Mouse (Mus musculus): Measurements from ENCODE around the gene Hyal1.
A peak's percentile ranks its signal among the peaks of the same experiment; 100 is the strongest.

Hyal1 gene

DNA sequence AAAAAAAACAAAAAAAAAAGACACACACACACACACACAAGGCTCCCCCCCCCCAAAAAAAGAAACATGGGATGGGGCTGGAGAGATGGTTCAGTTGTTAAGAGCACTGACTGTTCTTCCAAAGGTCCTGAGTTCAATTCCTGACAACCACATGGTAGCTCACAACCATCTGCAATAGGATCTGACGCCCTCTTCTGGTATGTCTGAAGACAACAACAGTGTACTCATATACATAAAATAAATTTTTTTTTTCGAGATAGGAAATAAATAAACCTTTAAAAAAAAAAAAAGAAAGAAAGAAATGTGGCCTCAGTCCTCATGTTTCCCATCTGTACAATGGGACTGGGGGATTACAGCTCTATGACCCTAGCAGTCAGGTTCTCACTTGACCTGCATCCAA lies 40.7 kb downstream of the Hyal1 start:
- DNase-seq (ENCODE audit: low spot score in 2 of 2): no peak

DNA sequence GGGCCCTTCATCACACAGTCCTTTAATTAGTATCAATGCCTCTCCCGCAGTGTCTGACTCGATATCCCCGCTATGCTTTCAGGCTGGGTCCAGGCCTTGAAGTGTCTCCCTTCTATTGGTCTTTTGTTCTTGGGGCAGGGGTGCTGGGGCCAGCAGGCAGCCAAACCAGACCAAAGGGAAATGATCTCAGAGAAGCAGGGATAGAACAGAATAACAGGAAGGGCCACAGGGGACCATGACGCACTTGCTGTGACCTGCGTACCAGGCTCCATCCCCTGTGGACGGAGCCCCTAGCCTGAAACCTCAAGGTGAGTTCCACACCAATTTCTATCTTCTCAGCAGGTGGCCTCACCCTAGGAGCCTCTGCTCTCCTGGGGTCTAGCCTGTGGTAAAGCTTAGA lies 41.4 kb downstream of the Hyal1 start:
- no peak for DNase-seq (ENCODE audit: low spot score in 2 of 2)

DNA sequence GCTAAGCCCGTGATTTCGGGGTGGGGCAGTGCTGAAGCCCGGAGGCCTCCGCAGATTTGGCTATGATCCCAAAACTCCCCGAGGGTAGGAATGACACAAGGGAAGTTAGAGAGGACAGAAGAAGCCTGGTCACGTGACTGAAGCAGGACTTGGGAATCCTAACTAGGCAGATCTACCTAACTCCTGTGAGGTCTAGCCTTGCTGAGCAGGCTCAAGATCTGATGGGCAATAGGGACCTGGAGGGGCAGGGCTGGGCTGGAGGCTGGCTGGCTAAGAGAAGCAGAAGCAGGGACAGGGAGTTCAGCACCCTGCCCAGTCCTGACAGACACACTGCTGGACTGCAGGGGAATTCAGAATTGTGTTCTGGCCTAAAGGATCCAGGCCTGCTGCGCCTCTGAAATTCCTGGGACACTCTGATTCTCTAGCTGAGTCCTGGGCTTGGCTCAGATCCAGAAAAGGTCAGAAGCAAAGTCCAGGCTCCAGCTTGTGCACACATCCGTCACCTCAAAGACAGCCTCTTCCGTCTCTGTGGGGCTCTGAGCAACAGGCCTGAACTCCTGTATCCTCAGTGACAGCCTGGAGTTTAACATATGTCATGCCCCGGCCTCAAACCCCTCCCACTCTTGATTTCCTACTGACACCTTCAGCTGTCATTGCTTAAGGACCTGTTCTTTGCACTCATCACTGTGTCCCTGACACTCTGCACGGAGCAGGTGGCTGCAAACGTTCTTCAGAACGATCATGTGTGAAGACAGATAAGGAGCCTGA lies 42.2 kb downstream of the Hyal1 start:
- no peak for DNase-seq (ENCODE audit: low spot score in 2 of 2)

DNA sequence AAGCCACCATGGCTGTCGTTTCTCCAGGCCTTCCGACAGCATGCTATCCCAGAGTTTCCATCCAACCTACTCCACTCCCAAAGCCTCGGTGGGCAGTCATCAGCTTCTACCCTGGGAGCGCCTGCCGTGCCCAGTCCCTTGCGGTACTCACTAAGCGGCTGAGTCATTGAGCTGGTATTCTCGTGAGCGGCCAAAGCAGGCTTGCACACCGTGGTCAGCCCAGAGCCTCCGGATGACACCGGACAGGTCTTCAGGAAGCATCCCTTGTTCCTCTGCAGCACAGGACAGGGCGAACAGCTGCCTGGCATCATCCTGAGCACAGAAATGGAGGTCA lies 42.8 kb downstream of the Hyal1 start:
- no peak for DNase-seq (ENCODE audit: low spot score in 2 of 2)

DNA sequence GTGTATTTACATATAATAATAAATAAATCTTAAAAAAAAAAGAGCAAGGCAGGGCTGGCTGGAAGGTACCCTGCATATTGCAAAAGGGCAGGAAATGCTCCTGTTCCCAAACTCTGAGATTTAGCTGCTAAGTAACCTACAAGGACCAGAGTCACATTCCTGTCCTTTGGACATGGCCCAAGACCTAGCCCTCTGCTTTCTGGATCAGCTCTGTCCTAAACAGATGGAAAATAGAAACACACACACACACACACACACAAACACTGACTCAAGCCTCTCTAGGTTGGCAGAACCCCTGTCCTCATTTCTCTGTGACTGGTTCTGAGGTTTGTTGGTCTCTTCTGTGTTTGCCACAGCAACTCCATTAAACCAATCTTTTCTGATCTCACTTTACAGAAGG lies 44.2 kb downstream of the Hyal1 start:
- no peak for DNase-seq (ENCODE audit: low spot score in 2 of 2)

DNA sequence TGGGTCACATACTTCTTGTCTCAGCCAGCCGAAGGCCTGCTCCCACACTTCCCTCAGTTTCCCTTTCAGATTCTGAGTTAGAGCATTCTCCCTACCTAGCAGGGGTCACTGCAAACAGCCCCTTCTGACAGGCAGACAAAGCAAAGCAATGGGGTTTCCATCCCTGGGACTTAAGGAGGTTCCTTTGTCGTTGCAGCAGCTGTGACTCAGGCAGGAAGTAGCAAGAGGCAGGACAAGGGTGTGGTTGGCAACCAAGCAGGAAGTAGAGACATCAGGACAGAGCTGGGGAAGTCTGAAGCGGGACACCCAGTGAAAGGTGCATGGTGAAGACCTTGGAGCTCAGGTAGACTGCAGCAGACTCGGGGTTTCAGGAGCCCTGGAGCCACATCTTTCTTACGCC lies 47.8 kb downstream of the Hyal1 start:
- DNase-seq (ENCODE audit: low spot score in 2 of 2): peak; percentile 51 to 52

DNA sequence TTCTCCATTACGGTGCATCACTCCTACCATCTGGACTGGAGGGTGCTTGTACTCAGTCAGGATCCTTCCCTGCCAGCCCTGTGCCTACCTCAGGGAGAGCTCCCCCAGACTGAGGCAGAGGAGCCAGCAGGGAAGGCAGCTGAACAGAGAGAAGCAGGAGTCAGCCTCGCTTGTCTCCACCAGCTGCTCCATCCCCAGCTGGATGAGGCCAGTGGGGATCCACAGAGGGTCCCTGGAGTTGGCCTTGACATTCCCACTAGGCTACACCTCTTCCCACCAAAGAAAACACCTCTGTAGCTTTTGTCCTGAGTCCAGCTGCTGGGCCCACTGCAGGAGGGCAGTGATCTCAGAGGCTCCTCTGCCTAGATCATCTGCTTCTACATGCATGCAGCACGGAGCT lies 48.2 kb downstream of the Hyal1 start:
- no peak for DNase-seq (ENCODE audit: low spot score in 2 of 2)

DNA sequence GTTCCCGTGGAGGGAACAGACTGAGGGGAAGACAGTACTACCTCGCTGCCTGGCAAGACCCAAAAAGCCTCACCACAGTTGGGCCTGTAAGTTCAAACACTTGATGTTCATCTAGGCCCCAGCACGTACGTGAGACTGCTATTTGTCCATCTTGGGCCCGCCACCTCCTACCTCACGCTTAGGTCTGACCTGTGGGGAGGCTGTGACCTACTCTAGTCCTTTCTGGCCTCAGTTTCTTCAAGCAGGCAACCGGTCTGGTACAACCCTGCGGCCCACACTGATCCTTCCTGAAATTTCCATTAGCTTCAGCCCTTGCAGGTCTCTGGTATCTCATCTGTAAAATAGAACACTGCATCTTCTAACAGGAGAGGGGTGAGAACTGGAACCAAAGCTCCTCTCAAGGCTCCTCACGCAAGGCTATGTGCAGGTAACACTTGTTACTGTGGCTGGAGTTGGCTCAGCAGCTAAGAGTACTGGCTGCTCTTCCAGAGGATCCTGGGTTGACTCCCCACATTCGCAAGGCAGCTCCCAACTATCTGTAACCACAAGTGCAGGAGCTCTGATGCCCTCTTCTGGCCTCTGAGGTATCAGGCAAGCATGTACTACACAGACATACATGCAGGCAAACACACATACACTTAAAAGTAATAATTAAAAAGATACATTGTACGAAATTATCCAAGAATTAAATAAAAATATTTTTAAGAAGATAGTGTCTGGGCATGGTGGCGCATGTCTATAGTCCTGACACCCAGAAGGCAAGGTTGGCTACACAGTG lies 48.8 kb downstream of the Hyal1 start:
- no peak for DNase-seq (ENCODE audit: low spot score in 2 of 2)

DNA sequence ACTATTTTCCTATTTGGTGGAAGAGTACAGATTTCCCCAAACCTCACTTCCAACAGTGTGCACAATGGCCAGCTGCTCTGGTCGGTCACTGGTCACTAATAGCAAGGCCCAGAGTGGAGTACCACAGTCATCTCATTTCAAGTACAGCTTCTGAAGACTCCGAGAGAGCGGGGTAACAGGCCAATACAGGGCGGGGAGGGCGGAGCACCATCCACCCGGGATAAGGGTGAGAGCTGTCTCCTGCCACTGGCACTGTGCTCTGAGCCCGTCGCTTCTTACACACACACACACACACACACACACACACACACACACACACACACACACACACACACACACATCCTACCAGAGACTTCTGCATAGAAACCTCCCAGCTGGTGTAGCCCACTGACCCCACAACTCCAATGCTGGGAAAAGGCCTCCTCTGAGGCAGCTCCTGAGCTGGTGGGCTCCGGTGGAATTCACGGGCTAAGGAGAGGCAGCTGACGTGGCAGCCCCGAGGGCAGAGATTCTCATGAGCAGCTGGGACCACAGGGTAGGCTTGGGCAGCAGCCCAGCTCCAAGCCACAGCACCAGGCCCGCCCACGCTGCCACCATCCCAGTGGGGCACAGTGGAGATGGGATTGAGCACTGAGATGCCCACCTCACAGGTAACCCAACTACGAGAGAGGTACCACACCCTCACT lies 49.6 kb downstream of the Hyal1 start:
- no peak for DNase-seq (ENCODE audit: low spot score in 2 of 2)

DNA sequence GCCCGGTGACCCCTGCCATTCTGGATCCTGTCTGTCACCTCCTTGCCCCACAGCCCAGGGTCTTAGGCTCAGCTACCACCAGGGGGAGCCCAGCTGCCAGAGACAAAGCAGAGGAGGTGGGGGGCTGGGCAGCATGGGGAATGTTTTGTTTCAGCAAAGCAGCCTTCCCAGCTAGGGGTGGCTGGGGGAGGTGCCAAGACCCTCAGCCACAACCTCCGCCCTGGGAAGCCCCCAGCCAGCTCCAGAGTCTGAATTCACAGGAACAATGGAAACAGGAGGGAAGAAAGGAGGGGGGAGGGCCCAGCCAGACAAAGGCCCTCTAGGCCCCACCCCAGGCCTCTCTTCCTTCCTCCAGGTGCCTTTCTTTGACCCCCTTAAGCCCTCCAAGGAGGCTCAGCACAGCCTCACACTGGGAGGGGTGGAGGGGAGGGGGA lies 50.1 kb downstream of the Hyal1 start:
- DNase-seq (ENCODE audit: low spot score in 2 of 2): peak; percentile 76 to 86

DNA sequence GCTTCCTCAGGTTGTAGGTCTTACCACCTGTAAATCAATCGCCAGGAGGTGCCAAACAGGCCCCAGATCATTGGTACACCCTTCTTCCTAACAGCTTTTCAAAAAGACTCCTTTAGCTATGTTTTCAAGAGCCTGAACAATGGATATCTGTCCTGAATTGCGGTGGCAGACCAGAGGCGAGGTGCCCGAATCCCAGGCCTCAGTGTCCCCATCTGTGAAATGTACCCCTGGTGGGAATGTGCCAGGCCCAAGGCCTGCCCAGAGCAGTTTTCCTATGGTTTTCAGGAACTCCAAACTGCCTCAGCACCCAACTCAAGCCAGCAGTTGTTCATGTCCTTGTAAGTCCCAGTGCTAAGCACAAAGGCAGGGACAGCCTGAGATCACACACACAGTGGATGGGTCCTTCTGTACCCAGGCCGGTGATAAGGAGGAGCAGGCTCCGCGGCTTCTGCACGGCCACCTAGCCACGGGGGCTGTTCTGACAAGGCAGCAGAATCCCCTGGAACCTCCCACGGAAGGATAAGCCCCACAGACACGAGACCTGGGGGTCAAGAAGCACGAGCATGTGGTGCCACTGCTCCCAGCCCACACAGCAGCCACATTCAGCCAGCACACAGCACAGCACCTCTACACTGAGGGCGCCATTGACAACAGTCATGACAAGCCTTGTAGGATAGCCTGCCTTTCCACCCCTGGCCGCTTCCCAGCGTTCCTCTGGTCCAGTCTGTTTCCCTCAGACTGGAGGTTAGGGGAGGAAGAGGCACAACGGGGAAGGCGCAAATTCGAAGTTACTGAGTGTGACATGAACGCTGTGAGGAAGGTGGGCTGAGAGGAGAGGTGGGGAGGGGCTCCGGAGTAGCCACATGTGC lies 50.9 kb downstream of the Hyal1 start:
- DNase-seq (ENCODE audit: low spot score in 2 of 2): no peak

DNA sequence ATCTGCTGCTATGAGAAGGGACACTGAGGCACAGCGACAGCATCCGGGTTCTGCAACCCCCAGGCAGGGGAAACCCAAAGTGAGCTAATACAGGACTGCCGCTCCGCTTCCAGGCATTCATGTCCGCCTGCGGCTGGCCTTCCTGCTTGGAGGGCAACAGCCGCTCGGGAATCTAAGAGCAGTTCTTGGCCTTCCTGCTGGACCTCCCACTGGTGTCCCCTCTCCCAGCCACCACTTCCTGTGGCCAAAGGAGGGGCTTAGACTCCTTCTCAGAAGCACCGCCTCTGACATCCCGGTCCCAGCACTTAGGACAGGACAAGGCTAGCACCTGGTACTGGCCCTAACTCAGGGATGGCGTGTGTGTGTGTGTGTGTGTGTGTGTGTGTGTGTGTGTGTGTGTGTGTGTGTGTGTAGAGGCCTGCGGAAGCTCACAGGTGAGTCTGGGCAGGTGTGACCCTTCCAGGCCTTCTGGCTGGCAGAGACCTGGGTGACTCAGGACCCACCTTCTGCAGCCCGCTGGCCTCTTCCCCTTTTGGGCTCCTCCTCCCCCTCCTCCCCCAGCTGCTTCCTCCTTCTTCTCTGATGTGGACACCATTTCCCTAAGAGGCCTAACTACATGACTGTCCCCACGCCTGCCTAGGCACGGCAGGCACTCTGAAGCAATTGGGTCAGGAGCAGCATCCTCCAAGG lies 52.1 kb downstream of the Hyal1 start:
- DNase-seq (ENCODE audit: low spot score in 2 of 2): peak in 1 of 2 experiments; percentile 76

DNA sequence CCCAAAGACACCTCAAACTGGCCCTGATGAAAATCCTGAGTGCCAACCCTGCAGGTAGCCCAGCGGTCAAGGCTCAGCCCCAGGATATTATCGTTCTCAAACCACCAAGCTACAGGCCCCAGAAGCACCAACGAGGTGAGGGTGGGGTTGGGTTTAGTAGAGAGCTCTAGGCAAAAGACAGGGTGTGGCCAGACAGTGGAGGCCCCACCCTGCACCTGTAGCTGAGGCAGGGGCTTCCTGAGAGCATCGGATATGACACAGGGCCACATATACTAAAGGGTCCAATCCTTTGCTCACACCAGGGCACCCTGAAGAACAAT lies 52.6 kb downstream of the Hyal1 start:
- no peak for DNase-seq (ENCODE audit: low spot score in 2 of 2)

DNA sequence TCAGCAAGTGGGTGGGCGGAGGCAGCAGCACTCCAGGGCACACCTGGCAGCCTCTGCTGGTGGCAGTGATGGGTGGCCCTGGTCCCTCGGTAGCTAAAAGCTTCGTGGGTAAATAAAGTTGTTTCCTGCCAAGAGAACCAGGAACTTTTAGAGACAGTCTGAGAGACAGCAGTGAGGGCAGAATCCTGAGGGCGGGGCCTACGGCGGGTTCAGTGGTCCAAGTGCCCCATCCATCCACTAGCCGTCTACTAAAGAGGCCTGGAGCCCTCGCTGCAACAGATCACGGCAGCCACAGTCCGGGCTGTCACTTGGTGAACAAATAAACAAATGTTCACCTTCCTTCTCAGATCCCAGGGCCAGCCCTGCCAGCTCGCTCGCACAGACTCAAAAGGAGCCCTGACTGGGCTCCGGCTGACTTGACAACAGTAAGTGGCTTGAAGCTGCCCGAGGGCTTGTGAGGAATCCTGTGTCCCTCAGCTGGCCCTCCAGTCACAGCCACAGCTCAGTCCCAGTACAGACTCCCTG lies 53.2 kb downstream of the Hyal1 start:
- DNase-seq (ENCODE audit: low spot score in 2 of 2): no peak

DNA sequence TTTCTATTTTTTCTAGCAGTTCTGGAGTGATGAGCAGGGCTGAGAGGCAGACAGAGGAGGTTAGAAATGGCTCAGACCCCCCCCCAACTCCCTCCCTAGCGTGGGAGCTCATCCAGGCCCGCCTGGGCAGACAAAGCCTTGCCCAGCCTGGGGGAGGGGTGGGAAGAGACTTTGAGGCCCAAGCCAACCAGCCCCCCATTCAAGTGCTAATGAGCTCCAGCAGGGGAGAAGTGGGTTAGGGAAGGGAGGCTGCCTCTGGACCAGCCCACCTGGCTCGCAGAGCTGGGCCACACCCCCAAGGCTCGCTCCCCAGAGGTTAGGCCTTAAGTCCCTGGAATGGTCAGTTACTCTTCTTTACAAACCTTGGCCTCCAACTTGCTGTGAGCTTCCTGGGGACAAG lies 53.8 kb downstream of the Hyal1 start:
- no peak for DNase-seq (ENCODE audit: low spot score in 2 of 2)
